Mouse (Mus musculus) stomach, embryonic 14.5 days (tissue): Measurements from ENCODE around the gene Ptger2. TPM values are rescaled to one million over a fixed set of nuclear protein-coding genes. Genes with fewer than 3 reads are reported as not detected.

Experiments
- ATAC-seq: fragments of 200-750 bp; cut with Nextera tagmentation; 2 replicates; pipeline ENCODE4 v1.8.0; 2017; ENCODE audit warnings: low read depth, moderate TSS enrichment; ENCODE audit not compliant: insufficient number of reproducible peaks, insufficient read depth, low FRiP score
- H3K27ac ChIP-seq: fragments of 300-500 bp; sonication (generic); 2 replicates; pipeline ENCODE4 v1.5.1; 2014; ENCODE audit warnings: mild to moderate bottlenecking, low read length, moderate library complexity, mixed read lengths
- H3K27me3 ChIP-seq: fragments of 300-500 bp; sonication (generic); 2 replicates; pipeline ENCODE4 v1.6.1; 2014; ENCODE audit warnings: low read length, control low read depth, mixed read lengths; ENCODE audit not compliant: control insufficient read depth, insufficient read depth
- H3K36me3 ChIP-seq: fragments of 300-500 bp; sonication (generic); 2 replicates; pipeline ENCODE4 v1.6.1; 2014; ENCODE audit warnings: mild to moderate bottlenecking, control low read depth, low read length, moderate library complexity, mixed read lengths; ENCODE audit not compliant: control insufficient read depth, insufficient read depth
- H3K4me1 ChIP-seq: fragments of 300-500 bp; sonication (generic); 2 replicates; pipeline ENCODE4 v1.6.1; 2014; ENCODE audit warnings: low read length, control low read depth, mixed read lengths; ENCODE audit not compliant: control insufficient read depth, insufficient read depth
- H3K4me2 ChIP-seq: fragments of 300-500 bp; sonication (generic); replicated peaks from 2 replicates; pipeline ENCODE4 v1.6.1; 2014; ENCODE audit warnings: low read depth, low read length, control low read depth
- H3K4me3 ChIP-seq: fragments of 300-500 bp; sonication (generic); 2 replicates; pipeline ENCODE4 v1.5.1; 2014; ENCODE audit warnings: low read depth, low read length, control low read depth
- H3K9ac ChIP-seq: fragments of 300-500 bp; sonication (generic); replicated peaks from 2 replicates; pipeline ENCODE4 v1.6.1; 2014; ENCODE audit warnings: low read depth, mild to moderate bottlenecking, control low read depth, low read length, moderate library complexity, mixed read lengths
- H3K9me3 ChIP-seq: fragments of 300-500 bp; sonication (generic); 2 replicates; pipeline ENCODE4 v1.6.1; 2016; ENCODE audit warnings: low read depth, low read length, control low read depth; ENCODE audit not compliant: control insufficient read depth
- WGBS: fragments of 180-500 bp; shearing (Covaris S2); extraction: QIAGEN DNeasy Blood & Tissue Kit; methylation state at CpG from one replicate; pipeline ENCODE4 v1.1.7; 2014; 5-methylcytosine and 5-hydroxymethylcytosine counted together
- microRNA counts: library from miRNA; unstranded; fragments of <30 nt; microRNA quantifications from one replicate; lab custom pipeline; 2016
- microRNA-seq: library from miRNA; unstranded; fragments of <30 nt; microRNA quantifications from one replicate; pipeline ENCODE4, GENCODE M21; 2016
- polyA plus RNA-seq: library from polyadenylated mRNA; unstranded; fragments of >200 nt; fragmentation: Nextera tagmentation; extraction: Ambion mirVana; gene quantifications from 2 replicates; pipeline ENCODE4 v1.2.1, GENCODE M21; 2014

The Ptger2 gene
- polyA plus RNA-seq, 1 experiment from 2014 or later: 3.3 TPM

DNA sequence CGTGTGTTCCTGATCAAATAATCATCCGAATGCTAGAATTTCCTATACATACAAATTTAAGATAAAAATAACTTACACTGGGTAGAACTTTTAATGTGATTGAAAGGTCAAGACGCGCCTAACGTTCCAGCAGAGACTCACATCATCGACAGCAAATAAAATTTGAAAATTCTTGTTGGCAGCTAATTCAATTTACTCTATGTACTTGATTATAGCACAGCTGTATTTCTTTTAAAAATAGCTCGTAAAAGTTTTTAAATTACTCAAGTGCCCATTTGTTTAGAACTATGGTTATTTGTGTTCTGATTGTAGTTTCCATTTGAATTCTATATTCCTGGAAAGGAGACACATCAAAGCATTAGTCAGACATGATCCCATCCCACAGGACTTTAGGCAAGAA, 63.1 kb downstream of the Ptger2 start:
- no peak overlapping the region for H3K4me3 ChIP-seq
- WGBS: 82% methylated on average over 7 of the region's 7 CpGs
- no peaks in the 10 kb centered on the region for H3K9me3 ChIP-seq
- no peak for ATAC-seq
- peaks cover 9% of the 10 kb centered on the region; the same call in 1 of the 2 replicates for H3K4me1 ChIP-seq
- no peaks in the 10 kb centered on the region for H3K27me3 ChIP-seq
- H3K4me2 ChIP-seq: no peak overlapping the region
- no peak overlapping the region for H3K27ac ChIP-seq
- H3K36me3 ChIP-seq: no peaks in the 10 kb centered on the region
- H3K9ac ChIP-seq: no peak overlapping the region

MicroRNA genes within 50 kb of the gene (microRNA counts, 519-probe panel; counts per million panel counts)
- microRNA mmu-miR-327 (lab: Ali Mortazavi, UCI): not detected

Small RNA genes lying within 50 kb of the gene (microRNA-seq; reads per million reads assigned to microRNA genes)
- not detected for gene Mir327

Other genes starting within 250 kb of the Ptger2 start
- gene Gm8267, start 237.9 kb upstream of the Ptger2 start, polyA plus RNA-seq: not detected in 2 replicates
- 0.98 and 1.3 TPM in 2 replicates for gene Ptgdr, start 128.8 kb upstream of the Ptger2 start, polyA plus RNA-seq
- 4.1 and 4.8 TPM in 2 replicates for gene Gpr137c, start 231.5 kb downstream of the Ptger2 start, polyA plus RNA-seq
- 15.3 and 17.5 TPM in 2 replicates for gene Txndc16, start 232.1 kb downstream of the Ptger2 start, polyA plus RNA-seq